Mouse (Mus musculus): ENCODE measurements around the gene Kcng3. TPM values are rescaled to one million over a fixed set of nuclear protein-coding genes. Genes with fewer than 3 reads are reported as not detected.
A peak's percentile ranks its signal among the peaks of the same experiment; 100 is the strongest.

Gene Kcng3
- polyA plus RNA-seq, 1 experiment from 2014 or later: 0.07 TPM

- Histone ChIP-seq H3K4me1 (replicated peaks; ENCODE audit: control insufficient read depth, insufficient read depth, low read length) (no peaks in the 10 kb centered on the region; the same call in 1 of the 2 replicates), H3K4me3 (replicated peaks; ENCODE audit: low read length) (no peak overlapping the region), H3K9me3 (ENCODE audit: control insufficient read depth, low read length) (no peaks in the 10 kb centered on the region), H3K4me2 (replicated peaks) (no peak overlapping the region), H3K36me3 (replicated peaks; ENCODE audit: control insufficient read depth, insufficient read depth) (no peaks in the 10 kb centered on the region), H3K9ac (no peak overlapping the region), H3K27me3 (ENCODE audit: control insufficient read depth, insufficient read depth, low read length) (no peaks in the 10 kb centered on the region), H3K27ac (peak overlapping the region; percentile 14; the same call in 1 of the 2 replicates)
- WGBS: 41% methylated on average over 4 of the region's 4 CpGs
- DNase-seq (ENCODE audit: low spot score) (no peak), ATAC-seq (ENCODE audit: low FRiP score) (peak; percentile 70)
Observed at GRCm38 (mm10) chr17:83565506-83565905, 66.2 kb downstream of the Kcng3 start.

DNA sequence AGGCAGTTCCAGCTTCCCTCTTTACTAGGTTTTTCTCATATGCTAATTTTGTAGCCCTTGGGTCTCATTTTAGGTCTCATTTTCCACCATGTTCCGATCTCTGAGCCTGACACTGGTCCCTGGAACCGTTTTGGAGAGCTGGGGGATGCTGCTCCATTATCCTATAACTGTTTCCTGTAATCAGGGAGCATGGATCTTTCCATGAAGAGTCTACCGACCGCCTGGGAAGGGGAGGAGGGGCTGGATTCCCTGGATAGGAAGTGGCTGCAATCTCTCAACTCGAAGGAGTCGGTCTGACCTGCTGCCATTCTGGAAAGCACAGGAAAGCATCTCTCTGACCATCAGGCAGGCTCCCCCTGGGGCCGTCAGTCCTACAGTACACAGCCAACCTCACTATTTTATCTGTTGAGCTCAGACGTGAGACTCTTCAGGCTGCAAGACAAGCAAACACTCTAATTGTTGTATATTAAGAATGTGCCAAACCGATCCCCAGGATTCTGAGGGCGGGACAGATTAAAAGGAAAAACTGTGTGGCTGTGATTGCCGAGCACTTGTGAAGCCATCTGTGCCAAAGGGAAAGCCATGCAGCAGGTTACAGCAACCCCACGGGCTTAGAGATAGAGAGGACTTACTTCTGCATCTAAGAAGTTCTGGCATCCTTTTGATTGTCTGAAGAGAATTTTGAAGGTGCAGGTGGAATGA lies 67.4 kb downstream of the Kcng3 start:
- DNase-seq (ENCODE audit: low spot score) (no peak), ATAC-seq (ENCODE audit: low FRiP score) (no peak)
- Histone ChIP-seq H3K9me3 (ENCODE audit: control insufficient read depth, low read length) (no peaks in the 10 kb centered on the region), H3K4me1 (replicated peaks; ENCODE audit: control insufficient read depth, insufficient read depth, low read length) (no peaks in the 10 kb centered on the region; the same call in 1 of the 2 replicates), H3K36me3 (replicated peaks; ENCODE audit: control insufficient read depth, insufficient read depth) (no peaks in the 10 kb centered on the region), H3K27ac (no peak overlapping the region), H3K4me2 (replicated peaks) (no peak overlapping the region), H3K9ac (no peak overlapping the region), H3K4me3 (replicated peaks; ENCODE audit: low read length) (no peak overlapping the region), H3K27me3 (ENCODE audit: control insufficient read depth, insufficient read depth, low read length) (no peaks in the 10 kb centered on the region)
- WGBS: 62% methylated on average over 12 of the region's 12 CpGs

DNA sequence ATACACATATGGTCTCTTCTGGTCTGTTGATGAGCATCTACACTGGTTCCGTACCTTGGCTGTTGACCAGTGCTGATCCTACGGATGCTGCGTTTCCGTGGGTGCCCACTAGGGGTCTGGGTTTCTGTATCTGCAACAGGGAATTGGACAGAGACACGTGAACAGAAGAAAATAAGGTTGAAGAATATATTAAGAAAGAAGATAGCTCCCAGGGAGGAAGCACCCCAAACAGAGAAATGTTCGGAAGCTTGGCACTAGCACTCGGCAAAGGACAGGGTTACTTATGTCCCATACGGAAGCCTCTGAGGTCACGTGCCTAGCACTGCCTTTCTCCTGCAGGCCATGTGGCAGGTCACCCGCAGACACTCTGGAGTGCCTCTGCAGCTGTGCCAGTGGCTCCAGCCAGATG lies 68.0 kb downstream of the Kcng3 start:
- ATAC-seq (ENCODE audit: low FRiP score): 0 out of 2 replicates have a peak, but pooled peaks have one; percentile 57
- Histone ChIP-seq H3K9me3 (ENCODE audit: control insufficient read depth, low read length) (no peaks in the 10 kb centered on the region), H3K4me3 (replicated peaks; ENCODE audit: low read length) (no peak overlapping the region), H3K4me1 (replicated peaks; ENCODE audit: control insufficient read depth, insufficient read depth, low read length) (no peaks in the 10 kb centered on the region; the same call in 1 of the 2 replicates), H3K9ac (no peak overlapping the region), H3K27me3 (ENCODE audit: control insufficient read depth, insufficient read depth, low read length) (no peaks in the 10 kb centered on the region), H3K36me3 (replicated peaks; ENCODE audit: control insufficient read depth, insufficient read depth) (no peaks in the 10 kb centered on the region), H3K27ac (no peak overlapping the region), H3K4me2 (replicated peaks) (no peak overlapping the region)
- WGBS: 55% methylated on average over 10 of the region's 10 CpGs
- no peak for DNase-seq (ENCODE audit: low spot score)

DNA sequence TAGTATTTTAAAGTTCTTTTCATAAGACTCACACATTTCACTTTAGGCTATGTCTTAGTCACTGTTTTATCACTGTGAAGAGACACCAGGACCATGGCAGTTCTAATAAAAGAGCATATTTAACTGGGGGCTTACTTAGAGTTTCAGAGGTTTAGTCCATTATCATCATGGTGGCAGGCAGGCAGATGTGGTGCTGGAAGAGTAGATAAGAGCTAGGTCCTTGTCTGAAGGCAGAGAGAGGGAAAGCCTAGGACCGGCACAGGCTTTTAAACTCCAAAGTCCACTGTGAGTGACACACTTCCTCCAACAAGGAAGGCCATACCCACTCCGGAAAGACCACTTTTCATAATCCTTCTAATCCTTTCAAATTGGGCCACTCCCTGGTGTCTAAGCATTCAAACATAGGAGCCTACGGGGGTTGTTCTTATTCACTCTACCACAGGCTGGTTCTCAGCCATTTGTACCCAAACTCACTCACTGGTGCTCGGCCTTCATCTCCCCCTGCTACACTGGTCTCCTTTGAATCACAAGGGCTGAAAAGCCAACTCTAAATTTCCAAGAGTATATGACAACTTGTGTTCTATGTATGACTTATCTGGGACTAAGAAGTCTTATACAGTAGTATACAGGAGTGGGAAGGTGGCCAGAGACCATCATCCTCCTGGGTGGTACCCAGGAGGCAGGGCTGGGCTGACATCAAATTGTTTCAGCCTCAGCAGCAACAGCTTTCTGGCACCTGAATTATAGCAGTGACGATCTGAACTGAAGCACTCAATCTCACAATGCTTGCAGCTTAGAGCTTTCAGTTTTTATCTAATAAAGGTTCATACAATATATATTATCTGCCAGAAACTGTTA lies 69.3 kb downstream of the Kcng3 start:
- no peak for ATAC-seq (ENCODE audit: low FRiP score)

GRCm38 (mm10) chr17:83559081-83559480 lies 72.6 kb downstream of the Kcng3 start:
- 66% methylated on average over 8 of the region's 8 CpGs for WGBS
- no peak overlapping the region for H3K9ac ChIP-seq
- DNase-seq (ENCODE audit: low spot score) (no peak), ATAC-seq (ENCODE audit: low FRiP score) (no peak)
- no peaks in the 10 kb centered on the region for H3K27me3 ChIP-seq (ENCODE audit: control insufficient read depth, insufficient read depth, low read length)
- no peak overlapping the region for H3K4me2 ChIP-seq (replicated peaks)
- no peaks in the 10 kb centered on the region for H3K36me3 ChIP-seq (replicated peaks; ENCODE audit: control insufficient read depth, insufficient read depth)
- no peaks in the 10 kb centered on the region for H3K4me1 ChIP-seq (replicated peaks; ENCODE audit: control insufficient read depth, insufficient read depth, low read length)
- H3K9me3 ChIP-seq (ENCODE audit: control insufficient read depth, low read length): no peaks in the 10 kb centered on the region
- H3K27ac ChIP-seq: no peak overlapping the region
- H3K4me3 ChIP-seq (replicated peaks; ENCODE audit: low read length): no peak overlapping the region

More for the DNA sequence above, 69.3 kb downstream of the Kcng3 start:
- Histone ChIP-seq H3K27ac (no peak overlapping the region), H3K9ac (no peak overlapping the region), H3K4me1 (replicated peaks; ENCODE audit: control insufficient read depth, insufficient read depth, low read length) (no peaks in the 10 kb centered on the region; the same call in 1 of the 2 replicates), H3K4me3 (replicated peaks; ENCODE audit: low read length) (no peak overlapping the region), H3K4me2 (replicated peaks) (no peak overlapping the region), H3K36me3 (replicated peaks; ENCODE audit: control insufficient read depth, insufficient read depth) (no peaks in the 10 kb centered on the region), H3K9me3 (ENCODE audit: control insufficient read depth, low read length) (no peaks in the 10 kb centered on the region), H3K27me3 (ENCODE audit: control insufficient read depth, insufficient read depth, low read length) (no peaks in the 10 kb centered on the region)
- no peak for DNase-seq (ENCODE audit: low spot score)
- 97% methylated on average over 5 of the region's 5 CpGs for WGBS

- Histone ChIP-seq H3K4me1 (replicated peaks; ENCODE audit: control insufficient read depth, insufficient read depth, low read length) (no peaks in the 10 kb centered on the region), H3K9ac (no peak overlapping the region), H3K36me3 (replicated peaks; ENCODE audit: control insufficient read depth, insufficient read depth) (no peaks in the 10 kb centered on the region), H3K27ac (no peak overlapping the region), H3K4me3 (replicated peaks; ENCODE audit: low read length) (no peak overlapping the region), H3K4me2 (replicated peaks) (no peak overlapping the region), H3K27me3 (ENCODE audit: control insufficient read depth, insufficient read depth, low read length) (no peaks in the 10 kb centered on the region), H3K9me3 (ENCODE audit: control insufficient read depth, low read length) (no peaks in the 10 kb centered on the region)
- DNase-seq (ENCODE audit: low spot score): no peak
- ATAC-seq (ENCODE audit: low FRiP score): no peak
- 96% methylated on average over 11 of the region's 11 CpGs for WGBS
Observed at GRCm38 (mm10) chr17:83555836-83556235, 75.9 kb downstream of the Kcng3 start.

DNA sequence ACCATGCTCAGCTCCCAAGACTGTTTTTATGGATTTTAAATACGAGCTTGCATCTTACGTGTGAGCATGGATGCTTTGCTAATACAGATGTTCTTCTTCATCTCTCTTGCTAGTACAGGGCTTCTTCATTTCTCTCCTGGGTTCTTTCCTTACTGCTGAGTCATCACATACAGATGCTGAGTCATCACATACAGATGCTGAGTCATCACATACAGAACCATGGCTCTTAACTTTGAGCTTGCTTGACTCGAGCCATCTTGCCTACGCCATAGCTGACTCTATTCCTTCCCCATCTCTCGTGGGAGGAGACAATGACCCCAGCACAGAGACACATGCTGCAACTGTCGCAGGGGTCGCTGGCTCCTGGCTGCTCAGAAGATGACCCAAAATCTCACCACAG lies 76.7 kb downstream of the Kcng3 start:
- WGBS: 90% methylated on average over 7 of the region's 7 CpGs
- Histone ChIP-seq H3K4me3 (replicated peaks; ENCODE audit: low read length) (no peak overlapping the region), H3K36me3 (replicated peaks; ENCODE audit: control insufficient read depth, insufficient read depth) (no peaks in the 10 kb centered on the region), H3K27ac (no peak overlapping the region), H3K4me1 (replicated peaks; ENCODE audit: control insufficient read depth, insufficient read depth, low read length) (no peaks in the 10 kb centered on the region), H3K9ac (no peak overlapping the region), H3K4me2 (replicated peaks) (no peak overlapping the region), H3K9me3 (ENCODE audit: control insufficient read depth, low read length) (no peaks in the 10 kb centered on the region), H3K27me3 (ENCODE audit: control insufficient read depth, insufficient read depth, low read length) (no peaks in the 10 kb centered on the region)
- no peak for ATAC-seq (ENCODE audit: low FRiP score)
- no peak for DNase-seq (ENCODE audit: low spot score)

DNA sequence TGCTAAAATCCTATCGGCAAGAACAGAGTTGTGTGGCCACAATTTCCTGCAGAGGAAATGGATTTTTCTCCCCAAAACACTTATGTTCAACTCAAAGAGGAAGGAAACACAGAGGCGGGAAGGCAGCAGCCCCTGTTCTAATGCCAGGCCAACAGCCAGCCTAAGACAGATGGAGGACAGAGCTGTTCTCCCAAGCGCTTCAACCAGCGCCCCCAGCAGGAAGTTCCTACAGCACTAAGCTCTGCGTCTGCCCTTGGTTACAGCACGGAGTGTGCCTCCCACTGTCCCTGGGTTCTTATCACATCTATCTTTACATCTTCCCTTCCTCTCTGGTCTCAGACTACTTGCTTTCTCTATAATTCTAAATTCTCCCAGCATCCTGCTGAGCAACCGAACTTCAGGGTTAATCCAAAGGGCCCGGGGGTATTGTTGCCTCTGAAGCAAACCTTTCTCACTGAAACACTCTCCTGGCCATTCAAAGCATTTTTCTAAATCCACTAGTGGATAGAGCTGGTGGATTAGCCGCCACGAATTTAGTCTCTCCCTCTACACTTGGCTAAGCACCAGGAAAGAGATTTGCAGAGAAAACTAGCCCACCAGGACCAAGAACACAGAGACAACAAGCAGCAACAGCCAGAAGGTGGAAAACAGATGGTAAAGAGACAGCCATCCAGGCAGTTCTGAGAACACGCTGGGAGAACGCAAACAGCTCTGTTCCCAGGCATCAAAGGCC lies 83.0 kb downstream of the Kcng3 start:
- no peak overlapping the region for H3K27ac ChIP-seq

DNA sequence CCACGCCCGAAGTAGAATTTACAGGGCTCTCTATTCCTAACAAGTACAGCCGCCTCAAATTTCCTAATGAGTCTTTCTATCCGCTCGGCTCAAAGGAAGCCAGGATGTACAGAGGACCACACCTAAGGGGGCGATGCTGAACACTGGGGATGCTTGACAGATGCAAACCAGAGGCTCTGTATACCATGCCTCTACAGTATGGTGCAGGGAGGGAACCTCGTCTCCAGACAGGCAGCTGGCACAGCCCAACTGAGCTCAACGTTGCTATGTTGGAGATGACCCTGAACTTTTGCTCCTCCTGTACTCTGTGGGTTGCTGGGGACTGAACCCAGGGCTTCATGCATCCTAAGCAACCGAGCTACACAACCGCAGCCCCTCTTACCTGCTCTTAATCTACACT lies 84.5 kb downstream of the Kcng3 start:
- Histone ChIP-seq H3K4me1 (replicated peaks; ENCODE audit: control insufficient read depth, insufficient read depth, low read length) (peaks cover 30% of the 10 kb centered on the region), H3K9me3 (ENCODE audit: control insufficient read depth, low read length) (no peaks in the 10 kb centered on the region), H3K4me2 (replicated peaks) (no peak overlapping the region), H3K27ac (no peak overlapping the region), H3K36me3 (replicated peaks; ENCODE audit: control insufficient read depth, insufficient read depth) (no peaks in the 10 kb centered on the region), H3K4me3 (replicated peaks; ENCODE audit: low read length) (no peak overlapping the region), H3K9ac (no peak overlapping the region), H3K27me3 (ENCODE audit: control insufficient read depth, insufficient read depth, low read length) (0 out of 2 replicates have a peak, but pooled peaks cover 3% of the 10 kb centered on the region)
- WGBS: 43% methylated on average over 10 of the region's 10 CpGs
- DNase-seq (ENCODE audit: low spot score) (no peak), ATAC-seq (ENCODE audit: low FRiP score) (peak; percentile 49; the same call in 1 of the 2 replicates)

More for the DNA sequence above, 83.0 kb downstream of the Kcng3 start:
- Histone ChIP-seq H3K9ac (no peak overlapping the region), H3K4me3 (replicated peaks; ENCODE audit: low read length) (no peak overlapping the region), H3K4me1 (replicated peaks; ENCODE audit: control insufficient read depth, insufficient read depth, low read length) (peaks cover 30% of the 10 kb centered on the region), H3K27me3 (ENCODE audit: control insufficient read depth, insufficient read depth, low read length) (0 out of 2 replicates have a peak, but pooled peaks cover 3% of the 10 kb centered on the region), H3K9me3 (ENCODE audit: control insufficient read depth, low read length) (no peaks in the 10 kb centered on the region), H3K36me3 (replicated peaks; ENCODE audit: control insufficient read depth, insufficient read depth) (no peaks in the 10 kb centered on the region), H3K4me2 (replicated peaks) (no peak overlapping the region)
- 24% methylated on average over 12 of the region's 12 CpGs for WGBS
- ATAC-seq (ENCODE audit: low FRiP score) (no peak), DNase-seq (ENCODE audit: low spot score) (no peak)

All from hindbrain, embryonic 14.5 days (tissue).